Mouse (Mus musculus): ENCODE data around the gene Cpsf7. TPM values are rescaled to one million over a fixed set of nuclear protein-coding genes. Genes with fewer than 3 reads are reported as not detected.

The Cpsf7 gene
- 116 and 131 TPM in 2 replicates for polyA plus RNA-seq (2012; rRNA removed)

DNA sequence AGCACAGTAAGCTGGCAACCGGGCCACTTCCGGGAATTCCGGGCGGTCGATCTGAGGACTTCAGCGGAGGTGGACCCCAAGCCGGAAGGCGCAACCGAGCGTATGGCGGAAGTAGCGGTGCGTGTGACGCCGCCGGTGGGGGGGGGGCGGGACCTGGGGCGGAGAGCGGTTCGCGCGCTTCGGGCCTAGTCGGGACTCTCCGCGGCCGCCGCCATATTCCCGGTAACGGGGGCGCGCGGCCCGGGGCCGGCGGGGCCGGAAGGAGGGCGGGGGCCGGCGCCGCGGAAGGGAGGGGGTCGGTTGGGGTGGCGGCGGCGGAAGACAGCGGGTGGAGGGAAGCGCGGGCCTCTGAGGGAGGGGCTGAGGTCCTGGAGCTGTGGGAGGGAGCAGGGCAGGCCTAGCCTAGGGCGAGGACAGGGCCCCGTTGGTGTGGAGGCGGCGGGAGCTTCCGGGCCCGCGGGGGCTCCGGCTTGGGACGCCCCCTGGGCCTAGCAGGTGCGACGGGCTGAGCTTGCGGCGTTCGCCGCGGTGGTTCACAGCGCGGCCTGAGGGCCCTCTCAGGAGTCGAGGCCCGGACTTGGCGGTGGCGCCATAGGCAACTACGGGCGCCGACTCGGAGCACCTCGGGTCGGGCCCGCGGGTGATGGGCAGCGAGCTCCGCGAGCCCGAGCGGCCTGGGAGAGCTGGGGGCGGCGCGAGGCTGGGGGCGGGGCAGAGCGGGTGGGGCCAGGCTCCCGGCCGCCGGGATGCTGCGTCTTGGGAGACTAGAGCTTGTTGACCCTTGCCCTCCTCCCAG lies at the start of gene Cpsf7:
Gene Cpsf7 (plus strand): TSS at position 161 of the 796 bp plus-strand sequence.
- TF ChIP-seq POLR2A (IDR thresholded peaks at IDR 0.05; ENCODE audit: borderline replicate concordance, extremely low read depth, insufficient read depth, insufficient read length, poor library complexity, severe bottlenecking): peak; percentile 61; the same call in 1 of the 2 replicates
- no peak for TF ChIP-seq CTCF (IDR thresholded peaks at IDR 0.05; ENCODE audit: borderline replicate concordance, extremely low read depth, insufficient read depth, insufficient read length)

DNA sequence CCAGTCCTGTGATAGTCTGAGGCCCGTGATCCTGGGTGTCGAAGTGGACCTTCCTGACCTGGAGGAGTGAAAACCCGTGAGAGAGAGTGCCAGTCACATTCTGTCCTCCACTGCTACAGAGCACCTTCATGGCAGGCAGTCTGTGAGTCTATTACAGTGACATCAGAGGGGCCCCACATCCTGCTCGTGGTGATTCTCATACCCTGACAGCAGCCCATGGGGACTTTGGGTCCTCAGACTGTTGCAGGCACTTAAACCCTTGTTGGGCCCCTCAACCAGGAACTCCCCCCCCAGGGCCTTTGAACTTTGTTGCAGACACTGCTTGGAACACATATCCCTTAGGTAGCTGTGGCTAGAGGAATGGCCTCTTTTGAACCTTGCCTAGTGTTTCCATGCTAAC lies 45.5 kb upstream of the Cpsf7 start:
- no peak for TF ChIP-seq POLR2A (IDR thresholded peaks at IDR 0.05; ENCODE audit: borderline replicate concordance, extremely low read depth, insufficient read depth, insufficient read length, poor library complexity, severe bottlenecking)
- no peak for TF ChIP-seq CTCF (IDR thresholded peaks at IDR 0.05; ENCODE audit: borderline replicate concordance, extremely low read depth, insufficient read depth, insufficient read length)
- no peak for DNase-seq (ENCODE audit: low read depth)

More for the DNA sequence above, at the start of gene Cpsf7:
- peak; percentile 98 for DNase-seq (ENCODE audit: low read depth)

DNA sequence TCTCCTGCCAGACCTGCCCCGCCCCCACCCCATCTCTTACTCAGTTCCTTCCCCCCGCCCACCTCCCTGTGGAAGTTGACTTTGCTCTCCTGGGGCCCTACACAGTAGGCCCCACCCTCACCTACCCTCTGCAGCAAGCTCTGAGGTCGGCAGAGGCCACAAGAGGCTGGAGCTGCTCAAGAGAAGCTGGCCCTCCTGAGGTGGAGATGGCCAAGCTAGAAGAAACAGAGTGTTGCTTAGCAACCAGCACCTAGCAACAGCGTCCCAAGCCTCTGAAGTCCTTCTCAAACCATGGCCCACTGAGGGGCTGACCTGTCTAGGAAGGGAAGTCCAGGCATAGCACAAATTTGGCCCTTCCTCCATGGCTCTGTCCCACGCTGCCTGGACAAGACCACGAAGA lies 42.4 kb upstream of the Cpsf7 start, which contains the start of gene Ppp1r32:
Gene Ppp1r32 (minus strand): TSS at position 226 of the 400 bp plus-strand sequence.
- TF ChIP-seq POLR2A (IDR thresholded peaks at IDR 0.05; ENCODE audit: borderline replicate concordance, extremely low read depth, insufficient read depth, insufficient read length, poor library complexity, severe bottlenecking) (no peak), CTCF (IDR thresholded peaks at IDR 0.05; ENCODE audit: borderline replicate concordance, extremely low read depth, insufficient read depth, insufficient read length) (no peak)
- DNase-seq (ENCODE audit: low read depth): peak; percentile 84

DNA sequence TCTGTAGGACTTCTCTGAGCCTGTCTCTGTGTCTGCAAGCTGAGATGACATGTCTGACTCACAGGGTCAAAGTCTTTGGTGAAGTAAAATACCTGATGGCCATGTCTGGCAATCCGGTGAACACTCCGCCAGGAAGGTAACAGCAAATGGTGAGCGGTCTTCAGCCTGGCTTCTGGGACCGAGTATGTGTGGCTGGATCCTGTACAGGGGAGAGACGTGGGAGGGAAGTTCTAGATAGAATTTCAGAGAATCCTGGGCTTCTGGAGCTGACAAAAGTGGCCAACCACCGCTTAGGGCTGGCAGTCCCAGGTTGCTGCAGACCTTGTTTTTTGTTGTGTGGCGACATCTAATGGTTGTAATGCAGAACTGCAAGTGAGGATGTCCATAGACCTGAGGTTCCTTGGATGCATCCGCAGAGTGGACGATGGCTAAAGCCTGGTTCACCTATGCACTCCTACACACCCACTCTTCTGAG lies 38.8 kb upstream of the Cpsf7 start:
- TF ChIP-seq POLR2A (IDR thresholded peaks at IDR 0.05; ENCODE audit: borderline replicate concordance, extremely low read depth, insufficient read depth, insufficient read length, poor library complexity, severe bottlenecking) (no peak), CTCF (IDR thresholded peaks at IDR 0.05; ENCODE audit: borderline replicate concordance, extremely low read depth, insufficient read depth, insufficient read length) (peak; percentile 93)
- DNase-seq (ENCODE audit: low read depth): peak; percentile 88

DNA sequence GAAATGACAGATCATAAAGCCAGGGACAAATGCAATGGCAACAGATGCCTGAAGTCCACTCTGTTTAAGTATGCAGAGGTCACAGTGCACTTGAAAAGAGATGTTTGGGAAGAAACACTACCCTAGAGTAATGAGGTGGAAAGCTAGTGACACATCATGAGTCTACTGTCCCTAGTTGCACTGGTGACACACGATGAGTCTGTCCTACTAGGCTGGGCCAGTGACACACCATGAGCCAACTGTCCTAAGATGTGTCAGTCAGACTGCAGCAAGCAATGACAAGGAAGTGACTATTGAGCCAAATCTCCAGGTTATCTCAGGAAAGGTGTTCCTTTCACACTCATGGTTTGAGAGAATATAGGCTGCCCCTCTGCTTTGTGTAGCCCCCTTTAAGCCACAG lies 29.4 kb upstream of the Cpsf7 start:
- TF ChIP-seq POLR2A (IDR thresholded peaks at IDR 0.05; ENCODE audit: borderline replicate concordance, extremely low read depth, insufficient read depth, insufficient read length, poor library complexity, severe bottlenecking): no peak
- no peak for DNase-seq (ENCODE audit: low read depth)

GRCm38 (mm10) chr19:10496976-10497375 lies 28.1 kb upstream of the Cpsf7 start:
- peak; percentile 23 for DNase-seq (ENCODE audit: low read depth)
- no peak for TF ChIP-seq CTCF (IDR thresholded peaks at IDR 0.05; ENCODE audit: borderline replicate concordance, extremely low read depth, insufficient read depth, insufficient read length)
- no peak for TF ChIP-seq POLR2A (IDR thresholded peaks at IDR 0.05; ENCODE audit: borderline replicate concordance, extremely low read depth, insufficient read depth, insufficient read length, poor library complexity, severe bottlenecking)

GRCm38 (mm10) chr19:10497512-10498160 lies 27.4 kb upstream of the Cpsf7 start:
- no peak for DNase-seq (ENCODE audit: low read depth)

DNA sequence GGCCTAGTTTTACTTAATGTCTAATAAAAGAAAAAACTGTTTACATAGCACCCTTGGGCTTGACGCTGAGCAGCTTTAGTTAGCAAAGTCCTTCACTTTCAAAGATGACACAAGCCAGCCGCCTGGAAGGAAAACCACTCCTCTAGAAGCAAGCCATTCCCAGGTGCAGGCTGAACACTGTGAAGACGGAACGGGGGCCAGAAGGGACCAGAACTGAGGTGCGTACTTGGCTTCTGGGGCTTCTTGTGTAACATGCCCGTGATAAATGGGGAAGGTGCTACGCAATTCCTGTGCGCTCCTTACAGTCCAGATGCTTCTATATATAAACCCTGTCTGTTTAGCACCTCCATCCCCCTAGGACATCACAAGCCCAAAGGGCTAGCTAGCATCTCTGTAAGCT lies 24.5 kb upstream of the Cpsf7 start:
- TF ChIP-seq POLR2A (IDR thresholded peaks at IDR 0.05; ENCODE audit: borderline replicate concordance, extremely low read depth, insufficient read depth, insufficient read length, poor library complexity, severe bottlenecking): no peak
- no peak for TF ChIP-seq CTCF (IDR thresholded peaks at IDR 0.05; ENCODE audit: borderline replicate concordance, extremely low read depth, insufficient read depth, insufficient read length)
- DNase-seq (ENCODE audit: low read depth): no peak

More at GRCm38 (mm10) chr19:10497512-10498160, 27.4 kb upstream of the Cpsf7 start:
- TF ChIP-seq CTCF (IDR thresholded peaks at IDR 0.05; ENCODE audit: borderline replicate concordance, extremely low read depth, insufficient read depth, insufficient read length) (no peak), POLR2A (IDR thresholded peaks at IDR 0.05; ENCODE audit: borderline replicate concordance, extremely low read depth, insufficient read depth, insufficient read length, poor library complexity, severe bottlenecking) (no peak)

- DNase-seq (ENCODE audit: low read depth): peak; percentile 72
- TF ChIP-seq POLR2A (IDR thresholded peaks at IDR 0.05; ENCODE audit: borderline replicate concordance, extremely low read depth, insufficient read depth, insufficient read length, poor library complexity, severe bottlenecking): no peak
- TF ChIP-seq CTCF (IDR thresholded peaks at IDR 0.05; ENCODE audit: borderline replicate concordance, extremely low read depth, insufficient read depth, insufficient read length): peak; percentile 95
Observed at GRCm38 (mm10) chr19:10502571-10502970, 22.5 kb upstream of the Cpsf7 start.

DNA sequence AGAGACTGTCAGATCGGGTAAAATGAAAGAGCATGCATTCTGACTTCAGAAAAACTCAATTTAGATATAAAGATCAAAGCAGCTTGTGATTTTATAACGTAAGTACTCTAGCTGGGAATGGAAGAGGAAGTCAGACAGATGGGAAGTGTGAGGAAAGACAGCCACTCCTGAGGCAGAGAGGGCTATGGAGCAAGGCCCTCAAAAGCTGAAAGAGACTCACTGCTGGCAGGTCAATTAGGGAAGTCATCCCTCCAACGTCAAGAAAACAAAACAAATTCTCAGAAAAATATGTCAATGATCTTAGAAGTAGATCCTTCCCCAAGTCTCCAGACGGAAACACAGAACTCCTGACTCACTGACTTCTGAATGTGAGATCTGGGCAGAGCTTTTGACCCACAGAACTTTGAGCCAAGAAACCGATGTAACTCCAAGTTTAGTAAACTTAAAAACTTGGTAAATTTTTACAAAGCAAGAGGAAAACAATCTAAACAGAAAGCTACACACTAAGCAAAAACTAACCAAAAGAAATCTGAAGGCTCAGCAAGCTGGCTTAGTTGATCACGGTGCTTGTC lies 14.2 kb upstream of the Cpsf7 start:
- DNase-seq (ENCODE audit: low read depth): no peak
- TF ChIP-seq POLR2A (IDR thresholded peaks at IDR 0.05; ENCODE audit: borderline replicate concordance, extremely low read depth, insufficient read depth, insufficient read length, poor library complexity, severe bottlenecking): no peak
- no peak for TF ChIP-seq CTCF (IDR thresholded peaks at IDR 0.05; ENCODE audit: borderline replicate concordance, extremely low read depth, insufficient read depth, insufficient read length)

GRCm38 (mm10) chr19:10520355-10520754 lies 4.7 kb upstream of the Cpsf7 start:
- DNase-seq (ENCODE audit: low read depth): peak; percentile 55
- TF ChIP-seq CTCF (IDR thresholded peaks at IDR 0.05; ENCODE audit: borderline replicate concordance, extremely low read depth, insufficient read depth, insufficient read length) (peak; percentile 33; the same call in 1 of the 2 replicates), POLR2A (IDR thresholded peaks at IDR 0.05; ENCODE audit: borderline replicate concordance, extremely low read depth, insufficient read depth, insufficient read length, poor library complexity, severe bottlenecking) (no peak)

Measured in brain, embryonic 14.5 days (tissue).